Mouse (Mus musculus) gastrocnemius, adult 8-10 months (tissue): ENCODE data around the gene Zfp503. TPM values are rescaled to one million over a fixed set of nuclear protein-coding genes. Genes with fewer than 3 reads are reported as not detected.

Source experiments
- DNase-seq, 2 experiments: peaks; one replicate each; pipeline ENCODE4 v3.0.0; 2022; ENCODE audit warnings: low spot score in 2 of 2
- total RNA-seq, 4 experiments: library from RNA; stranded (reverse); gene quantifications; 2 replicates each; pipeline ENCODE4 v1.2.4; 2022

The Zfp503 gene
- 10 to 100 TPM in 2 of 4 experiments, 1 to 10 TPM in 2; 5.8 to 17.2 (median 10.4) TPM for total RNA-seq

GRCm38 (mm10) chr14:21989291-21989913 lies at the start of gene Zfp503:
TSS of gene Zfp503 (minus strand) at chr14:21989601.
- DNase-seq: peak; percentile 24 to 37

DNA sequence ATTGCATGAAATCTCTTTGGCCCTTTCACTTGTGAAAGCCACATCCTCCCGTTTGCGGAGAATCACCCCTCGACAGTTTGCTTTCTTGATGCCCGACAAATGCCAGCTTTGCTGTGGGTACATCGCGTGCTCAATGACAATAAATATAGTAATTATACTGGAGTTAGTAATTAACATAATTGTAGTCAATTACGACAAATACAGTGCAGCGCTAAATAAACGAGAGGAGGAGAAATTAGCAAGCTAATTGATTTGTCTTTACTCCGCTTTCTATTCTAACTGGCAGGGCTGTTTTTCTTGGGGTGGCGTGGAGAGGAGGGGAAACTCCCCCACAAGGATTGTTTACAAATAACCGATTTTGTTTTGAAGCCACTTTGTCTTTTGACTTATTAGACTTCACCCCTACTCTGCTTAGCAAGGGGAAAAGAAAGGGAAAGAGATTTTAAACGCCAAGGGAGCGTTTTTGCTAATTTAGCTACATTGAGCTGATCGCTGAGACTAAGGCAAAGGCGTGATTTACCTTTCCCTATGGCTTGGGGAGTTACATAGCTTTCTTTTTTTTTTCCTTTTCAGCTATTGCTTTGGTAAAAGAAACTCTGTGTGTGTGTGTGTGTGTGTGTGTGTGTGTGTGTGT lies 48.2 kb upstream of the Zfp503 start:
- DNase-seq: no peak

DNA sequence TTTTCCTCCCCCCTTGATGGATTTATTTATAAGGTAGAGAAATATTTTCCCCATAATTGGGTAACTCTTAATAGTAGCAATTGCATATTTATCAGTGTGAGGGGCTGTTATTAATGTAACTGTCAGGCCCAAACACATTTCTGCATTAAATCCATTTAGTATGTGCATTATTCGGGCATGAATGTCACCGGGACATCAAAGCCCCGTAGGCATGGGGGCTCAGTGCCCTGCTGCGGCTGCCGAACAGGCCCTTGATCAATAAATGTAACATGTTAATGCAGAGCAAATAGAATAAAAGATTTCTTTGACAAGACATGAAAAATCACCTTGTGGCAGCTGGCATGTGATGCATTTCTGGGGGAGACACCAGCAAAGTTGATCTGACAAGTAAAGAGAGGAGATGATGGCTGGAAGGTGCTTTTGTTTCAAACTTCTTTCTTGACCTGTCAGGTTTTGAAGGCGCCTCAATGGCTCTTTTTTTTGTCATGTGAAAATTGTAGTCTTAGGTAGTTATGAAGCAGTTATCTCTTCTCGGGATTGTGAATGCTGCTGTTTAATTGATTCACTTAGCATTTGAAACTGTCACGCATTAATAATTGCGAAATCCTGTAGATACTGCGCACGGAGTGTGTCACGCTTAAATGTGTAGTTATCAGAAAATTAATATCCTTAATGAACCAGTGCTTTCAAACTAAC lies 47.5 kb upstream of the Zfp503 start:
- DNase-seq: no peak

GRCm38 (mm10) chr14:22036338-22036737 lies 46.9 kb upstream of the Zfp503 start:
- no peak for DNase-seq

DNA sequence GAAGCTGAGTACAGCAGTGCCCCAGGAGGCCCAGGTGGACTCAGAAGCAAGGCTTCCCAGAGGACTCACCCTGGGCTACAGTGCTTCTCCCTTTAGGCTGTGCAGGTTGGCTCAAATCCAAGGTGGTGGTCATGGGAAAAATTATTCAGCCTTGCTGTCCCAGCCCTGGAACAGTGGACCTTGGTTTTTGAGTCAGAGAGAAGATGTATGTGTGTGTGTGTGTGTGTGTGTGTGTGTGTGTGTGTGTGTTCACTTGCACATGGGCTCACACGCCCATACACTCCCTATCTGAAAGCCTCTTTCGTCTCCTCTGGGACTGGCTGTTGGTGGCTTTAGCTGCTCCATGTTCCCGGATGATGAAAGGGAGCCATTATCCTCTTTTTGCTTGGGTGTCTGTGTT lies 46.5 kb upstream of the Zfp503 start:
- DNase-seq: no peak

DNA sequence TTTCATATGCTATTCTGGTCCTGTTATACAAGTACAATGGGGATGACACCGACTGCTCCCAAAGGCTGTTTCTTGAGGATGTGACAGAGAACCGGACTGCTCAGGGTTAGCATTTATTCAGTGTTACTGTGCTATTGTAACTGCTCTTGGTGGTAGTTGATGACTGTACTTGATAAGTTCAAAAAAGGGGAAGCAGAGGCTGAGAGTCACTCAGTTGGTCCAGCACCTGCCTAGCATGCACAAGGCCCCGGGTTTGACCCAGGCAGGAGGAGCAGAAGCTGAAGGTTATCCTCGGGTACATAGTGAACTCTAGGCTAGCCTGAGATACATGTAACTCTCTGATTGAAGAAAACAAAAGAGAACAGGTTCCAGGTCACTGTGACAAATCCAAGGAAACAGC lies 34.1 kb upstream of the Zfp503 start:
- no peak for DNase-seq

GRCm38 (mm10) chr14:22020885-22021284 lies 31.5 kb upstream of the Zfp503 start:
- DNase-seq: peak; percentile 18 to 31

DNA sequence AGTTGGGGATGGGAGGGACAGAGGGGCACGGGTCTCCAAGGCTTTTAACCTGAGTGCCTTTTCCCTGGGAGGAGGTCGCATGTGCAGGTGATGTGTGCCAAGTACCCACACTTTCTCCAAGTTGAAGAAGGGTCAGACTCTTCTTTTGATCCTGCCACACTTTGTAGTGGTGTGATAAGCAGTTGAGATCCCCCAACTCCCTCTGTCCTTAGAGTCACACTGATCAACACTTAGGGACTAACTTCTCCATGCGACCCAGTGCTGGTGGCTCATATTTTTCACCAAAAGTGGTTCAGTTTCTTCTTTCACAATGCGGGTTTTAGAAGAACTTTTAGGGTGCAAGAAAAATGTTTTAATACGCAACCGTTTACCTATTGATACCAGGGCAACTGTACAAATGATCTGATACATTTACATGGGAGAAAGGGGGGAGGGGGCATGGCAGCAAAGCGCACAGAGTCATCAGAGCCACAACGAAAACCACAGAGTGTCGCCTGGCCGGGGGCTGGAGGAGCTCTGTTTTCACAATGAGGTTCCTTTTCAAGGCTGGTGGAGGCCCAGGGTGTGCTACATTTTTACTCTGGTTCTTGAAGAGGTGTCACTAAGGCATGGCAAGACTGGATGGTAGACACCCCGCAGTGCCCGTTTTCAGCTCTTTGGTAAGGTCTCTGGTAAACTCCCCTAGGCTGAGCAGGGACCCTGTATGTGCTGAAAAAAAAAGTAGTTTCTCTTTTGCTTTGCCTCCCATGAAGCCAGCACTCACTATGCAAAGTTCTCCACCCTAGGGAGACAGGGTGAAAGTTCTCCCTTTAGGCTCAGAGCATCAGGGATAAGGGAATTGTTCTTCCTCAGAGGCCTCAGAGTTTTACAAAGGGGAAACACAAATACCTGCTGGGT lies 30.8 kb upstream of the Zfp503 start:
- DNase-seq: no peak

GRCm38 (mm10) chr14:22019252-22019948 lies 30.0 kb upstream of the Zfp503 start, which contains the start of gene Lrmda:
TSS of gene Lrmda (plus strand) at chr14:22019712.
- DNase-seq: peak; percentile 44 to 66

- DNase-seq: no peak
These were observed 27.6 kb upstream of the Zfp503 start for GRCm38 (mm10) chr14:22017011-22017410.

DNA sequence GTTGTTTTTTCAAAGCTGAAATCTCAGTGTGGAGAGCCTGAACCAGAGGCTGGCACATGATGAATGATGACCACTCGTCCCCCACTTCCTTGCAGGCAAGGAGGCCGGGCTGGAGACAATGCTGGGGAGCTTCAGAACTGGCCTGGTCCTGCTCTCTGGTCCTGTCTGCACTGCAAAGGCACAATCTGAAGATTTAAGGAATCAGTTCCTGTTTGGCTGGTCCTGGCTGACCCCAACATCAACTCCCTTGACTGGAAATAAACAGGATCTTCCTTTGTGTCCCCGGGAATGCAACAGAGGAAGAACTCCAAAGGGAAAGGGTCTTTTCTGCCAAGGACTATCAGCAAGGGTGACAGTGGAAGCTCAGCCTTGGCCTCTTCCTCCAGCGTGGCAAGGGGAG lies 25.4 kb upstream of the Zfp503 start:
- DNase-seq: no peak

DNA sequence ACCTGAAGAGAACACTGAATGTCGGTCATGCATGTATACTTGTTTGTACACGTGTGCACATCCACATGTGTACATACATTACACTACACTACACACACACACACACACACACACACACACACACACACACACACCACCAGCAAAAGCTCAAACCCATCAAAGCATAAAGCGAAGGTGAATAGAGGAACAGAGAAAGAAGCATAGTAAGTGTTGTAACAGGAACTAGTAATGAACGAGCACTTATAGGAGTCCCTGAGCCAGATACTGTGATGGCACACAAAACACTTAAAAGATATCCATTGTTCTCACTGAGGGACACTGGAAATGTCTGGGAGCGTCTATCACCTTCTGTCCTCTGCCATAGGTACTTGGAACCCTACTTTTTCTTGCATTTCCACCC lies 24.9 kb upstream of the Zfp503 start:
- DNase-seq: no peak

GRCm38 (mm10) chr14:22007006-22007405 lies 17.6 kb upstream of the Zfp503 start:
- no peak for DNase-seq

DNA sequence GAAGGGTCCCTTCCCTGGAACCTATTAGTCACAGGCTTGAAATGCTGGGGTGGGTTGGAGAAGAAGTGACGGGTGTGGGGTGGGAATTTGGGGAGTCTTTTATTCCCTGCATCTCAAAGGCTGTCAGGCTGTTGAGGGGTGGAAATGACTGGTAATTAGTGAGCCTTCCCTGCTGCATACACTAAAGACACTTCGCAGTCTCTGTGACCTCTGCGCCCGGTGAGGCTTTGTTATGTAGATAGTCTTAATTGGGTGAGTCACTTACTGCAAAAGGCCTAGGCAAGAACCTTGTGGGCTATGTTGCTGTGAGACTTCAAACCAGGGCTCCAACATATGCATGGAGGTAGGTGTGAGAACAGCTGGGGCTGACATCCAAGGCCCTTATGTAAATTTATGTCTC lies 15.5 kb upstream of the Zfp503 start:
- no peak for DNase-seq

DNA sequence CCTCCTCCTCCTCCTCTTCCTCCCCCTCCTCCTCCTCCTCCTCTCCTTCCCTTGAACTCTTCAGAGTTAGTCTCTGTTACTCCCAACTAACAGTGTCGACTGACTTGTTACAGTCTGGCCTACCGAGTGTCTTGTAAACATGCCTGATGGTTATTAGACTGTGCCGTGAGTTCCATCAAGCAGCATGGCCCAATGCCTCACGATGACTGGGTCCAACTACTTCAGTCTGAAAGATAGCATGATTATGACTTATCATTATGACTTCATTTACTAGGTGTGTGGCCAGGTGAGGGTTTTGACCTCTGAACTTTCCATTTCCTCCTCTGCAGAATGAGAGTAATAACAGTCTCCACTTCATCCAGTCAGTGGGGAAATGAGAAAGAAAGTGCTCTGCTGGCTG lies 14.2 kb upstream of the Zfp503 start:
- no peak for DNase-seq

- DNase-seq: no peak
These were observed 13.8 kb upstream of the Zfp503 start for GRCm38 (mm10) chr14:22003231-22003630.

GRCm38 (mm10) chr14:21999588-21999987 lies 10.2 kb upstream of the Zfp503 start:
- no peak for DNase-seq

GRCm38 (mm10) chr14:21995031-21995754 lies 5.8 kb upstream of the Zfp503 start:
- peak; percentile 35 to 60 for DNase-seq

GRCm38 (mm10) chr14:21994061-21994990 lies 4.9 kb upstream of the Zfp503 start:
- no peak for DNase-seq
